Mouse (Mus musculus) heart, adult 2 months (tissue): Measurements from ENCODE around the gene Btbd1.

Experiments
- CTCF ChIP-seq: fragments of 200-600 bp; IDR thresholded peaks from 2 replicates; pipeline ENCODE4 v1.8.1; 2022; ENCODE audit warnings: antibody characterized with exemption, mild to moderate bottlenecking, moderate library complexity
- EP300 ChIP-seq: fragments of 200-500 bp; IDR thresholded peaks from 2 replicates; pipeline ENCODE4 v1.6.1; 2011; ENCODE audit warnings: low read depth, low read length, control low read depth; ENCODE audit not compliant: insufficient read depth
- POLR2A ChIP-seq: fragments of 200-500 bp; IDR thresholded peaks from 2 replicates; pipeline ENCODE4 v1.6.1; 2011; ENCODE audit warnings: mild to moderate bottlenecking, low read depth, low read length, control low read depth; ENCODE audit not compliant: insufficient read depth

- TF ChIP-seq CTCF, result no peak
- TF ChIP-seq POLR2A, result no peak
- TF ChIP-seq EP300, result no peak
Measured at GRCm38 (mm10) chr7:81855694-81856093, 26.5 kb upstream of the Btbd1 start, which contains the start of gene Gm10160.
